Mouse (Mus musculus) midbrain, postnatal 0 days (tissue): ENCODE measurements around the gene Tex33. TPM values are rescaled to one million over a fixed set of nuclear protein-coding genes. Genes with fewer than 3 reads are reported as not detected.

Experiments
- ATAC-seq: fragments of 200-750 bp; cut with Nextera tagmentation; 2 replicates; pipeline ENCODE4 v1.8.0; 2017; ENCODE audit warnings: moderate number of reproducible peaks, mild to moderate bottlenecking, moderate TSS enrichment, moderate library complexity; ENCODE audit not compliant: low FRiP score
- DNase-seq: peaks from one replicate; pipeline ENCODE4 v3.0.0-alpha.2; 2015; ENCODE audit warnings: low spot score
- H3K27ac ChIP-seq: fragments of 300-500 bp; sonication (generic); 2 replicates; pipeline ENCODE4 v1.5.1; 2014; ENCODE audit warnings: low read depth, mild to moderate bottlenecking, low read length, mixed read lengths
- H3K27me3 ChIP-seq: fragments of 300-500 bp; sonication (generic); 2 replicates; pipeline ENCODE4 v1.6.1; 2014; ENCODE audit warnings: low read length, control low read depth, mixed read lengths; ENCODE audit not compliant: insufficient read depth
- H3K36me3 ChIP-seq: fragments of 300-500 bp; sonication (generic); 2 replicates; pipeline ENCODE4 v1.6.1; 2014; ENCODE audit warnings: low read length, control low read depth, mixed read lengths; ENCODE audit not compliant: insufficient read depth
- H3K4me1 ChIP-seq: fragments of 300-500 bp; sonication (generic); 2 replicates; pipeline ENCODE4 v1.6.1; 2014; ENCODE audit warnings: mild to moderate bottlenecking, control low read depth, antibody characterized with exemption, low read length, mixed read lengths; ENCODE audit not compliant: insufficient read depth
- H3K4me2 ChIP-seq: fragments of 300-500 bp; sonication (generic); 2 replicates; pipeline ENCODE4 v1.6.1; 2014; ENCODE audit warnings: low read depth, mild to moderate bottlenecking, low read length, mixed read lengths; ENCODE audit not compliant: poor library complexity, severe bottlenecking
- H3K4me3 ChIP-seq: fragments of 300-500 bp; sonication (generic); 2 replicates; pipeline ENCODE4 v1.5.1; 2014; ENCODE audit warnings: low read depth, mild to moderate bottlenecking, low read length, moderate library complexity
- H3K9ac ChIP-seq: fragments of 300-500 bp; sonication (generic); replicated peaks from 2 replicates; pipeline ENCODE4 v1.6.1; 2014; ENCODE audit warnings: mild to moderate bottlenecking, low read length, moderate library complexity, mixed read lengths; ENCODE audit not compliant: poor library complexity, severe bottlenecking
- H3K9me3 ChIP-seq: fragments of 300-500 bp; sonication (generic); 2 replicates; pipeline ENCODE4 v1.6.1; 2016; ENCODE audit warnings: low read length, control low read depth
- CTCF ChIP-seq: IDR thresholded peaks from 2 replicates; pipeline ENCODE4 v1.5.1; 2016; ENCODE audit warnings: antibody characterized with exemption, mild to moderate bottlenecking
- WGBS: fragments of 180-500 bp; shearing (Covaris S2); extraction: QIAGEN DNeasy Blood & Tissue Kit; methylation state at CpG from one replicate; pipeline ENCODE4 v1.1.7; 2014; 5-methylcytosine and 5-hydroxymethylcytosine counted together
- polyA plus RNA-seq: library from polyadenylated mRNA; unstranded; fragments of >200 nt; fragmentation: Nextera tagmentation; extraction: Ambion mirVana; gene quantifications from 2 replicates; pipeline ENCODE4 v1.2.1, GENCODE M21; 2015
- total RNA-seq: library from RNA; depleted of rRNA; stranded (reverse); fragments of >200 nt; gene quantifications from 2 replicates; pipeline ENCODE4 v1.2.3, GENCODE M21; 2014; rRNA removed

The Tex33 gene
- total RNA-seq = not detected in 2 replicates
- polyA plus RNA-seq = 0.16 TPM in 1 of 2 replicates, not detected in the other

GRCm38 (mm10) chr15:78395478-78395962 is at the start of gene Tex33:
Gene Tex33 (minus strand): TSS chr15:78395912.
- TF ChIP-seq CTCF = no peak
- Histone ChIP-seq H3K9me3 (no peaks in the 10 kb centered on the region), H3K4me3 (no peak within 1 kb of the TSS), H3K4me2 (no peak within 1 kb of the TSS), H3K9ac (no peak within 1 kb of the TSS), H3K36me3 (no peaks in the 10 kb centered on the region), H3K27me3 (no peaks in the 10 kb centered on the region), H3K4me1 (no peaks in the 10 kb centered on the region), H3K27ac (no peak within 1 kb of the TSS)
- DNase-seq (no peak), ATAC-seq (no peak)
- WGBS = 82% methylated on average over 8 of the region's 8 CpGs

GRCm38 (mm10) chr15:78443857-78444256 is 48.1 kb upstream of the Tex33 start:
- no peak overlapping the region for H3K27ac ChIP-seq
- no peak overlapping the region for H3K4me2 ChIP-seq
- H3K27me3 ChIP-seq = no peaks in the 10 kb centered on the region
- H3K9ac ChIP-seq = 0 out of 2 replicates have a peak overlapping the region, but pooled peaks have one; percentile 13
- H3K4me3 ChIP-seq = no peak overlapping the region
- TF ChIP-seq CTCF = no peak
- no peaks in the 10 kb centered on the region for H3K36me3 ChIP-seq
- no peaks in the 10 kb centered on the region for H3K4me1 ChIP-seq
- DNase-seq (no peak), ATAC-seq (no peak)
- H3K9me3 ChIP-seq = no peaks in the 10 kb centered on the region
- WGBS = 39% methylated on average over 6 of the region's 6 CpGs

GRCm38 (mm10) chr15:78442231-78442630 is 46.5 kb upstream of the Tex33 start:
- 91% methylated on average over 19 of the region's 19 CpGs for WGBS

GRCm38 (mm10) chr15:78438973-78439372 is 43.3 kb upstream of the Tex33 start:
- TF ChIP-seq CTCF = no peak
- Histone ChIP-seq H3K4me1 (peaks cover 6% of the 10 kb centered on the region; the same call in 1 of the 2 replicates), H3K27me3 (no peaks in the 10 kb centered on the region), H3K4me3 (no peak overlapping the region), H3K9me3 (no peaks in the 10 kb centered on the region), H3K4me2 (no peak overlapping the region), H3K9ac (no peak overlapping the region), H3K27ac (no peak overlapping the region), H3K36me3 (peaks cover 14% of the 10 kb centered on the region)
- WGBS = 78% methylated on average over 9 of the region's 9 CpGs
- no peak for DNase-seq
- no peak for ATAC-seq

More at GRCm38 (mm10) chr15:78442231-78442630, 46.5 kb upstream of the Tex33 start:
- Histone ChIP-seq H3K9ac (no peak overlapping the region), H3K4me3 (no peak overlapping the region), H3K27ac (no peak overlapping the region), H3K4me1 (no peaks in the 10 kb centered on the region), H3K27me3 (no peaks in the 10 kb centered on the region), H3K4me2 (no peak overlapping the region), H3K9me3 (no peaks in the 10 kb centered on the region), H3K36me3 (no peaks in the 10 kb centered on the region; the same call in 1 of the 2 replicates)
- ATAC-seq (no peak), DNase-seq (no peak)
- no peak for TF ChIP-seq CTCF

GRCm38 (mm10) chr15:78438505-78438904 is 42.8 kb upstream of the Tex33 start:
- H3K27me3 ChIP-seq = no peaks in the 10 kb centered on the region
- no peak for ATAC-seq
- DNase-seq = no peak
- no peak overlapping the region for H3K4me2 ChIP-seq
- peaks cover 19% of the 10 kb centered on the region for H3K36me3 ChIP-seq
- peaks cover 6% of the 10 kb centered on the region; the same call in 1 of the 2 replicates for H3K4me1 ChIP-seq
- no peak overlapping the region for H3K9ac ChIP-seq
- TF ChIP-seq CTCF = no peak
- H3K27ac ChIP-seq = no peak overlapping the region
- no peaks in the 10 kb centered on the region for H3K9me3 ChIP-seq
- WGBS = 59% methylated on average over 8 of the region's 8 CpGs
- H3K4me3 ChIP-seq = no peak overlapping the region

GRCm38 (mm10) chr15:78438018-78438394 is 42.3 kb upstream of the Tex33 start:
- 50% methylated on average over 4 of the region's 4 CpGs for WGBS
- no peak overlapping the region for H3K27ac ChIP-seq
- peaks cover 24% of the 10 kb centered on the region for H3K36me3 ChIP-seq
- ATAC-seq (no peak), DNase-seq (no peak)
- no peak overlapping the region for H3K4me2 ChIP-seq
- H3K9ac ChIP-seq = no peak overlapping the region
- peaks cover 6% of the 10 kb centered on the region; the same call in 1 of the 2 replicates for H3K4me1 ChIP-seq
- H3K4me3 ChIP-seq = no peak overlapping the region
- no peaks in the 10 kb centered on the region for H3K27me3 ChIP-seq
- no peaks in the 10 kb centered on the region for H3K9me3 ChIP-seq
- TF ChIP-seq CTCF = no peak
